Mouse (Mus musculus) MEL (cell line): Measurements from ENCODE around the gene Dna2. TPM values are rescaled to one million over a fixed set of nuclear protein-coding genes. Genes with fewer than 3 reads are reported as not detected.
A peak's percentile ranks its signal among the peaks of the same experiment; 100 is the strongest.

Experiments
- DNase-seq: peaks from one replicate; pipeline ENCODE4 v3.0.0; 2011; ENCODE audit warnings: low read depth, low spot score
- H3K27ac ChIP-seq: 2 replicates; pipeline ENCODE4 v1.5.1; 2012; ENCODE audit warnings: low read depth, mild to moderate bottlenecking, control low read depth, low read length, moderate library complexity; ENCODE audit not compliant: control insufficient read depth
- H3K27me3 ChIP-seq, 2 experiments: fragments of 150-350 bp in 1 of 2; sonication (generic) in 1 of 2; 2 replicates each; pipeline ENCODE4 v1.6.1; 2012; ENCODE audit warnings: low read length in 2 of 2, mild to moderate bottlenecking in 2 of 2, improper control_type of control experiment in 1 of 2, moderate library complexity in 1 of 2; ENCODE audit not compliant: insufficient read depth in 2 of 2, control insufficient read depth in 1 of 2
- H3K36me3 ChIP-seq, 2 experiments: 2 replicates each; pipeline ENCODE4 v1.6.1; 2012 to 2014; ENCODE audit warnings: low read length in 2 of 2, improper control_type of control experiment in 1 of 2, inconsistent platforms in 1 of 2, mild to moderate bottlenecking in 1 of 2; ENCODE audit not compliant: insufficient read depth in 2 of 2, control insufficient read depth in 1 of 2
- H3K4me1 ChIP-seq, 2 experiments: fragments of 150-350 bp in 1 of 2; sonication (generic) in 1 of 2; 2 replicates each; pipeline ENCODE4 v1.6.1; 2012; ENCODE audit warnings: low read length in 2 of 2, improper control_type of control experiment in 1 of 2, mild to moderate bottlenecking in 1 of 2; ENCODE audit not compliant: insufficient read depth in 2 of 2, control insufficient read depth in 1 of 2
- H3K4me3 ChIP-seq, 2 experiments: fragments of 150-350 bp in 1 of 2; sonication (generic) in 1 of 2; 2 replicates each; pipeline ENCODE4 v1.5.1; 2012; ENCODE audit warnings: low read depth in 2 of 2, low read length in 2 of 2, mild to moderate bottlenecking in 2 of 2, moderate library complexity in 2 of 2, control low read depth in 1 of 2, improper control_type of control experiment in 1 of 2; ENCODE audit not compliant: control insufficient read depth in 1 of 2, insufficient read depth in 1 of 2
- H3K79me2 ChIP-seq: 2 replicates; pipeline ENCODE4 v1.6.1; 2012; ENCODE audit warnings: mild to moderate bottlenecking, low read length, moderate library complexity; ENCODE audit not compliant: control insufficient read depth, poor library complexity, insufficient read depth
- H3K9ac ChIP-seq: 2 replicates; pipeline ENCODE4 v1.6.1; 2012; ENCODE audit warnings: low read depth, mild to moderate bottlenecking, control low read depth, low read length, moderate library complexity; ENCODE audit not compliant: control insufficient read depth, poor library complexity, severe bottlenecking
- H3K9me3 ChIP-seq: fragments of 150-350 bp; sonication (generic); replicated peaks from 2 replicates; pipeline ENCODE4 v1.6.1; 2012; ENCODE audit warnings: mild to moderate bottlenecking, low read length, improper control_type of control experiment, moderate library complexity; ENCODE audit not compliant: insufficient read depth
- BHLHE40 ChIP-seq: IDR thresholded peaks from 2 replicates; pipeline ENCODE4 v1.6.1; 2012; ENCODE audit warnings: low read depth, mild to moderate bottlenecking, inconsistent platforms, low read length, improper control_type of control experiment, borderline replicate concordance
- CHD2 ChIP-seq: IDR thresholded peaks from 2 replicates; pipeline ENCODE4 v1.6.1; 2011; ENCODE audit warnings: low read length, improper control_type of control experiment
- CTCF ChIP-seq, 3 experiments: IDR thresholded peaks in 2 of 3; conservative IDR thresholded peaks in 1 of 3; 2 replicates each; pipeline ENCODE4 v1.5.1; 2011 to 2012; ENCODE audit warnings: low read length in 3 of 3, low read depth in 2 of 3, mild to moderate bottlenecking in 2 of 3, improper control_type of control experiment in 1 of 3, inconsistent platforms in 1 of 3, mixed read lengths in 1 of 3, moderate library complexity in 1 of 3; ENCODE audit not compliant: control insufficient read depth in 1 of 3, insufficient read depth in 1 of 3, poor library complexity in 1 of 3, severe bottlenecking in 1 of 3
- EP300 ChIP-seq, 2 experiments: IDR thresholded peaks; 2 replicates each; pipeline ENCODE4 v1.6.1; 2011; ENCODE audit warnings: improper control_type of control experiment in 2 of 2, low read length in 2 of 2, low read depth in 1 of 2, mild to moderate bottlenecking in 1 of 2
- ETS1 ChIP-seq: IDR thresholded peaks from 2 replicates; pipeline ENCODE4 v1.6.1; 2012; ENCODE audit warnings: low read depth, mild to moderate bottlenecking, inconsistent platforms, low read length, improper control_type of control experiment, moderate library complexity
- HCFC1 ChIP-seq: IDR thresholded peaks from 2 replicates; pipeline ENCODE4 v1.6.1; 2012; ENCODE audit warnings: low read depth, mild to moderate bottlenecking, inconsistent platforms, low read length, improper control_type of control experiment, moderate library complexity
- KAT2A ChIP-seq: conservative IDR thresholded peaks from 2 replicates; pipeline ENCODE4 v1.6.1; 2012; ENCODE audit warnings: low read depth, low read length, improper control_type of control experiment, inconsistent platforms
- MAX ChIP-seq: IDR thresholded peaks from 2 replicates; pipeline ENCODE4 v1.6.1; 2011; ENCODE audit warnings: low read length, improper control_type of control experiment
- MAZ ChIP-seq: IDR thresholded peaks from 2 replicates; pipeline ENCODE4 v1.6.1; 2012; ENCODE audit warnings: low read depth, mild to moderate bottlenecking, inconsistent platforms, low read length, improper control_type of control experiment
- MXI1 ChIP-seq: IDR thresholded peaks from 2 replicates; pipeline ENCODE4 v1.6.1; 2011; ENCODE audit warnings: mild to moderate bottlenecking, low read depth, low read length, improper control_type of control experiment
- NELFE ChIP-seq: IDR thresholded peaks from 2 replicates; pipeline ENCODE4 v1.6.1; 2011; ENCODE audit warnings: low read depth, low read length, improper control_type of control experiment
- POLR2A ChIP-seq, 2 experiments: IDR thresholded peaks; 2 replicates each; pipeline ENCODE4 v1.6.1; 2011 to 2012; ENCODE audit warnings: low read length in 2 of 2, mild to moderate bottlenecking in 2 of 2, control low read depth in 1 of 2, improper control_type of control experiment in 1 of 2, low read depth in 1 of 2, moderate library complexity in 1 of 2; ENCODE audit not compliant: control insufficient read depth in 1 of 2, insufficient read depth in 1 of 2, poor library complexity in 1 of 2
- SIN3A ChIP-seq: IDR thresholded peaks from 2 replicates; pipeline ENCODE4 v1.6.1; 2012; ENCODE audit warnings: low read length, improper control_type of control experiment, inconsistent platforms
- polyA plus RNA-seq, 2 experiments: library from polyadenylated mRNA; stranded (reverse) in 1 of 2; unstranded in 1 of 2; fragments of >175 nt in 1 of 2; fragments of >200 nt in 1 of 2; gene quantifications; 2 replicates each; pipeline versions ENCODE4 v1.2.1 to v1.2.4; 2012; ENCODE audit warnings: low replicate concordance in 2 of 2, low read depth in 1 of 2; ENCODE audit not compliant: insufficient read length in 2 of 2, insufficient read depth in 1 of 2, missing spikeins in 1 of 2
- total RNA-seq: library from RNA; depleted of rRNA; stranded (reverse); fragments of 300-350 nt; gene quantifications from 2 replicates; pipeline ENCODE4 v1.2.3, GENCODE M21; 2012

Dna2 gene
- total and polyA plus RNA-seq, 3 experiments = 30.3 to 40.9 TPM; not detected in 1

DNA sequence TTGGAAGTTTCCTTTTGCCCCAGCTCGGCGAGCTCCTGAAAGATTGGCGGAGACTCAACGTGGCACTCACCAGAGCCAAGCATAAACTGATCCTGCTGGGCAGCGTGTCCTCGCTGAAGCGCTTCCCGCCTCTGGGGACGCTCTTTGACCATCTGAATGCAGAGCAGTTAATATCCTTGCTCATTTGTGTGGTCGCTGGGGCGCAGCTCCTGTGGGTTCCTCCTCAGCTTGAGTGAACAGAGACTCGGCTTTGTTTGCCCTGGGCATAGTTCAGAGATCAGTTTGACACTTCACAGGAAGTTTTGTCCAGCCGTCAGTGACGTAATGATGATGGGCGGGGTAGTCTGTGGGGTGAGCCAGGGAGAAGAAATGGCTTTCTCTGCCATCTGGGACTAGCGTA lies 25.0 kb downstream of the Dna2 start:
- no peaks in the 10 kb centered on the region for H3K79me2 ChIP-seq
- H3K9me3 ChIP-seq = no peaks in the 10 kb centered on the region
- TF ChIP-seq SIN3A (no peak), ETS1 (no peak), EP300 (IDR thresholded peaks at IDR 0.05; ENCODE audit: low read depth in 1 of 2, low read length in 2 of 2) (no peak)
- no peaks in the 10 kb centered on the region for H3K4me1 ChIP-seq
- H3K4me3 ChIP-seq = no peak overlapping the region
- peaks cover 0 to 4% of the 10 kb centered on the region in 2 experiments; a peak in 2 of 4 replicates for H3K36me3 ChIP-seq
- H3K27ac ChIP-seq = no peak overlapping the region
- H3K9ac ChIP-seq = no peak overlapping the region
- DNase-seq = no peak
- no peaks in the 10 kb centered on the region for H3K27me3 ChIP-seq

DNA sequence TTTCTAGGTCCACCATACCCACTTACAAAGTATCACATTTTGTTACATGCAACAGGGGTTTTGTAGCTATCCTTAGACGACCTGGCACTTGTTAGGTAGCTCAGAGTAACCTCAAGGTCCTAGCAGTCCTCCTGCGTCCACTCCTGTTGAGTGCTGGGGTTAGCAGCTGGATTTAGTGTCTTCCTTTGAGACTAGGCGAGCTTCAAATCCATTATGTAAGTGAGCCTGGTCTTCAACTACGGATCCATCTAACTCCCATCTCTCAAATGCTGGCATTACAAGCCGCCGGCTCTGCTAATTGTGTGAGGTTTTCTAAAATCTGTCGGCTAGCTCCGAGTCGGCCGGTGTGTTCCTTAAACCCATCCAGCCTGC lies 32.8 kb downstream of the Dna2 start:
- no peaks in the 10 kb centered on the region for H3K27me3 ChIP-seq
- H3K4me1 ChIP-seq = peaks cover 0 to 6% of the 10 kb centered on the region in 2 experiments; a peak in 1 of 4 replicates
- H3K9me3 ChIP-seq = no peaks in the 10 kb centered on the region
- H3K36me3 ChIP-seq = peaks cover 1 to 3% of the 10 kb centered on the region in 2 experiments; a peak in 3 of 4 replicates
- 0 out of 2 replicates have a peak, but pooled peaks cover 2% of the 10 kb centered on the region for H3K79me2 ChIP-seq
- no peak for DNase-seq
- no peak overlapping the region for H3K9ac ChIP-seq
- TF ChIP-seq MAZ (no peak), CHD2 (no peak), SIN3A (peak; percentile 5; the same call in 1 of the 2 replicates)
- TF ChIP-seq, all 39 proteins: peak for 1
- peak overlapping the region; percentile 24 to 35; a peak in 3 of 4 replicates for H3K4me3 ChIP-seq
- H3K27ac ChIP-seq = no peak overlapping the region

GRCm38 (mm10) chr10:62980039-62980954 lies 33.5 kb downstream of the Dna2 start, which contains the start of gene Rufy2:
TSS of gene Rufy2 (plus strand) at chr10:62980223.
- peak; percentile 65 for TF ChIP-seq NELFE
- TF ChIP-seq HCFC1 = peak; percentile 55; the same call in 1 of the 2 replicates
- peak; percentile 35 to 52; a peak in 1 of 4 replicates for TF ChIP-seq POLR2A (IDR thresholded peaks at IDR 0.05; ENCODE audit: control insufficient read depth in 1 of 2, insufficient read depth in 1 of 2, low read depth in 1 of 2, low read length in 2 of 2, poor library complexity in 1 of 2)
- TF ChIP-seq MXI1 = peak; percentile 57; the same call in 1 of the 2 replicates
- peak; percentile 14; the same call in 1 of the 2 replicates for TF ChIP-seq SIN3A
- 0 out of 2 replicates have a peak, but pooled peaks have one; percentile 18 for TF ChIP-seq BHLHE40
- no peak for TF ChIP-seq EP300 (IDR thresholded peaks at IDR 0.05; ENCODE audit: low read depth in 1 of 2, low read length in 2 of 2)
- peak; percentile 22; the same call in 1 of the 2 replicates for TF ChIP-seq MAX
- peak in 2 of 3 experiments; percentile 64 to 91; a peak in 5 of 6 replicates for TF ChIP-seq CTCF (IDR thresholded peaks at IDR 0.05 in 2 of 3, conservative IDR thresholded peaks at IDR 0.05 in 1 of 3; ENCODE audit: control insufficient read depth in 1 of 3, insufficient read depth in 1 of 3, low read depth in 2 of 3, low read length in 3 of 3, poor library complexity in 1 of 3, severe bottlenecking in 1 of 3)
- no peak for TF ChIP-seq KAT2A
- Histone ChIP-seq H3K36me3 (peaks cover 0 to 3% of the 10 kb centered on the region in 2 experiments; a peak in 2 of 4 replicates), H3K4me1 (peaks cover 0 to 6% of the 10 kb centered on the region in 2 experiments; a peak in 1 of 4 replicates), H3K27ac (no peak within 1 kb of the TSS), H3K27me3 (no peaks in the 10 kb centered on the region), H3K9ac (peak within 1 kb of the TSS; percentile 83), H3K79me2 (0 out of 2 replicates have a peak, but pooled peaks cover 2% of the 10 kb centered on the region), H3K9me3 (no peaks in the 10 kb centered on the region), H3K4me3 (peak within 1 kb of the TSS; percentile 93 to 98)
- DNase-seq = peak; percentile 68
